Mouse (Mus musculus) common myeloid progenitor, adult 5-6 weeks (primary cell): ENCODE measurements at regions not wholly inside any gene's neighbourhood (a gene's known extent, or its start where the extent isn't known, plus 50 kb on each side); places are given as distances from the start of the nearest gene placed in this dataset.

Experiments used
- ATAC-seq: replicated peaks from 2 replicates; pipeline ENCODE4 v1.8.0; 2016; ENCODE audit warnings: low read depth, mild to moderate bottlenecking, moderate TSS enrichment, inconsistent platforms; ENCODE audit not compliant: poor library complexity, severe bottlenecking

DNA sequence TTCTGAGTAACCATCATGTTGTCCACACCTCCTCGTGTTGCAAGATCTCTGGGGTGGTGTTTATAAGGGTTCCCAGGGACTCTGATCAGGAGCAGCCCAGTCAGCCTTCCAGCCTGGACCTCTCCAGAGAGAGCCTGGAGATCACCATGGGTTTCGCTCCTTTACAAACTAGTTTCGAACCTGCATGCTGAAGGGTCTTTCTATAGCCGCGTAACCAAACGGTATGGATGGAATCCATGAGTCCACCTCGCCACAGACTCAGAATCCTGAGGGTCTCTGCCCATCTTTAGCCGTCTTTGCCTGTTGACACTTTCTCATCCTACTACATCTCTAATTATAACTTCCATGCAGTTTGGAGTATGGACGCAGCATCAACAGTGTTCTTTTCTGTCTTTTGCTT, 206.0 kb upstream of the Spred2 start:
- no peak for ATAC-seq

DNA sequence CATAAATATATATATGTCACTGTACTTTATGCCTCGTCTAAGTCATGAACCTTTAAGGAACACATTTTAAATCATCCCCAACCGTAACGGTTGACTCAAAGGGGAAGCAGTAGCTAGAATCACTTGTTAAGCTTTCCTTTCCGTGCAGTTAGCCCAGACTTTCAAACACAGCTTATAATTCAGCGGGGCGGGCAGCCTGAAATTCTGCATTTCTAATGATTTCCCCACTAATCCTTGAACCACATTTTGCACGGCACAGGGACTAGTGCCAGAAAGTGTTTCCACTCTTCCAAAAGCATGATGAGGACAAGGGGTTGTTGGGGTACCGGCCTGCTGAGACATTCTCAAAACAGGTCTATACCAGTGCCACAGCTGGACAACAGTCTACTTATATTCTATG, 195.1 kb upstream of the Spred2 start:
- no peak for ATAC-seq

DNA sequence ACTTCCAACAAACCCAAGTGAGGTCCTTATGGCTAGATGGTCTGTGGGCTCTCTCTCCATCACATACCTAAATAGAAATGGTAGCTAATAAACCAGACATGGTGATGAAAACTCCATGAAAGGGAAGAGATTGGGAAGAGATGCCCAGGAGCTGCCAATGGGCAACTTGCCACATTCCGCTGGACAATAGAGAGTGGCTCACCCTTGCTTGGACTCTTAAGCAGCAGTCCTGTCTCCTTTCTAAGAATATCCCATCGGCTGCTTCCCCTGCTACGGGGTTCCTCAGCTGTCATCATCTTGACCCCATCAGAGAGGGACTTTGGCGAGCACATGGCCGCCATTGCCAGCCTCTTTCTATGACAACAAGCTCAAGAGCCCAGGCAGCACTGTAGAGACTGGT, 193.4 kb upstream of the Spred2 start:
- ATAC-seq, result no peak

DNA sequence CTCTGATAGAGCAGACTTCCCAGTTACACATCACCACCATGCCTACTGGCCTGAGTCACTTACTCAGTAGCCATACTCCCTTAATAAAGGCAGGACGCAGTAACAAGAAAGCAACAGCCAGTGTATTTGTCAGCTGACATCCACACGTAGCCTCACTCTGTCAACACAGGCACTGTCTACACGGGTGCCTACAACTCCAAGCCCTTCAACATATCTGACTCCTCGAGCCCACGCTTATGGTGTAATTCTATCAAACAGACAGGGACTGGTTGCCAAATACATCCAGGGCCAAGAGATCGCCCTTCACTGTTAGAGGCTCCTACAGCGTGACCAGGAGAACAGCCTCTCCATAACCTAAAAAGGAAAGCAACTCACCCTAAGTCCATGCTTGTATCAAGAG, 188.1 kb upstream of the Spred2 start:
- ATAC-seq, result no peak

DNA sequence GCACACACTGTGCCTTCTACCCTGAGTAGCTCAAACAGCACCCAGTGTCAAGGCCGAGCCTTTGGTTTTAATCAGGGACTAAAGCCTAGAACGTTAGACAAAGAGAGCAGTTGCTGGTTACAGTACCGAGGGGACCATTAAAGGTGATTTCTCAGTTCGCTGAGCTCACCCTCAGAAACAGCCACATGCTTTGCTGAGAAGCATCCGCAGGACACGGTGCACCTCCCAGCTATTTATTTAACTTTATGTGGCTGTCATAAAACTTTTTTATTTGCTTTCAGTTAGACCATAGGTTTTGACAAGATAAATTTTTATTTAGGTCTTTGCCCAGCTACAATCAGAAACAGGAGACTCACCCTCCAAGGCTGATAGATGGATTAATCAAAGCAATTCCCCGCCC, 187.2 kb upstream of the Spred2 start:
- ATAC-seq, result no peak

DNA sequence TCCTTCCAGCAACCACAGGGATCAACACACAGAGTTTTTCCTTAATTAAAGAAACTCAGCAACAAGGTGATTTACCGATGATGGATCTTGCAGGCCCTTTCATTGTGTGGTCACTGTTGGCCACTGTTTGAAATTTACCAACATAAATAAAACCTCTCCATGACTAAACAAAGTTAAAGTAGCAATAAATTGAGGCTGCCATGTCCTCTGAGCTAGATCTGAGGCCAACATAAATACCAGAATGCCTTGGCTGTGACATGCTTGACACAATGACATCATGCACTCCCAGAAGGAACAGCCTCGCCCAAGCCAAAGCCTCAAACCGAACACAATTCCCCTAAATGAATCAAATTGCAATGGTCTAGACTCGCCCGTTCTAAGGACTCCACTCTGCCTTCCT, 186.8 kb upstream of the Spred2 start:
- no peak for ATAC-seq

DNA sequence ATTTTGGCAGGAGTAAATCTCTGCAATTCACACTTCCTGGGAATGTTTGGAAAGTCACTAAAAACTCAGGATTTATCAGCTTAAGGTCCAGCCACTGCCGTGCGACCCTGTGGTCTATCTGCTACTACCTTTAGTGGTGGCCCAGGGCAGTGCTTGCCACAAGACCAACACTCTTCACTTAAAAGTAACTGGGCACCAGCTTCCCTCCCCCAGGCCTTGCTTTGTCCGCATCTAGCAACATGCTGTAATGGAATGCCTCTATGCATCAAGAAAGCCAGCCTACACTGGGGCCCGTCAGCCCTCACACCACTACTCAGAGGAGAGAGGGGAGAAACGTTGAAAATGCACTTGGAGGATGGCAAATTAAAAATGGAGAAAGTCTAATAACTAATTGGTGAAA, 186.4 kb upstream of the Spred2 start:
- ATAC-seq, result no peak

DNA sequence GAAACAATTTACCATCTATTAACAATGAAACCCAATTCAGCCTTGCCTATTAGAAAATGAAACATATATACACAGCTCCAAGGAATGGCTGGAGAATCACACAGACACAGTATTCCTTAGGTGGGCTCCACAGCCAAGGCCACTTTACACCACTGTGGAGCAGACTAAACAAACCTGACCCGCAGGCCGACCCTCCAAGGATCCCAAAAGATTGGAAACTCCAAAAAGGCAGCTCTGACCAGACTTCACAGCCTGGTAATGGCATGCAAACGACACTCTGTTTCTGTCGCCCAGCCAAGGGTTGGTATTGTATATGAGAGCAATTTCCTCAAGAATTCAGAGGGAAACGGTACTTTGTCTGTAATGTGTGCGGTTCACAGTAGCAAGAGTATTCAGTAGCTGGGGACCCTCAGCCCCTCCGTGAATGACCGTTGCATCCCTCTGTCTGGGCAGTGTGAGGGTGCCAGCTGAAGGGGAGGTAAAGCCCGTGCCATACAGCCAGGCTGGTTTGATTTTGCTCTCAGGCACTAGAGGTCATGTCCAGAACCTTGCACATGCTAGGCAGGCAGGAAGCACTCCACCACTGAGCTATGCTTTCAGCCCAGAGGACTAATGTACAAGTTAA, 184.5 kb upstream of the Spred2 start:
- ATAC-seq, result no peak

DNA sequence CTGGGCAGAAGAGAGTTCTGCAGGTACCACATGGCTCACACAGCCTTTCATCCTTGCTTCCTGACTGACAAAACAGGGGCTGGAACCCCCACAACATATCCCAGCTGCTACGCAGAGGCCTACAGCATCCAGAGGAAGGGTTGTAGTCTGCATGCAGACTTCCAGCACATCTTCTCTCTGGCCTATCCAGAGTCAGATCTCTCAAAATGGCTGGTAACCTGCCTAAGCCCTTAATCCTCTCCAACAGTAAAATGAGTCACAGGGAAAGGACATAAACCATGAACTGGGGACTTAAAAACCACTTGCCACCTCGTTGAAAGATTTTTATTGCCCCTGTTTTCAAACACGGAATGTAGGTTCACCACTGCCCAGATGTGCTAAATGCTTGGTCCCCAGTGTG, 183.6 kb upstream of the Spred2 start:
- no peak for ATAC-seq

DNA sequence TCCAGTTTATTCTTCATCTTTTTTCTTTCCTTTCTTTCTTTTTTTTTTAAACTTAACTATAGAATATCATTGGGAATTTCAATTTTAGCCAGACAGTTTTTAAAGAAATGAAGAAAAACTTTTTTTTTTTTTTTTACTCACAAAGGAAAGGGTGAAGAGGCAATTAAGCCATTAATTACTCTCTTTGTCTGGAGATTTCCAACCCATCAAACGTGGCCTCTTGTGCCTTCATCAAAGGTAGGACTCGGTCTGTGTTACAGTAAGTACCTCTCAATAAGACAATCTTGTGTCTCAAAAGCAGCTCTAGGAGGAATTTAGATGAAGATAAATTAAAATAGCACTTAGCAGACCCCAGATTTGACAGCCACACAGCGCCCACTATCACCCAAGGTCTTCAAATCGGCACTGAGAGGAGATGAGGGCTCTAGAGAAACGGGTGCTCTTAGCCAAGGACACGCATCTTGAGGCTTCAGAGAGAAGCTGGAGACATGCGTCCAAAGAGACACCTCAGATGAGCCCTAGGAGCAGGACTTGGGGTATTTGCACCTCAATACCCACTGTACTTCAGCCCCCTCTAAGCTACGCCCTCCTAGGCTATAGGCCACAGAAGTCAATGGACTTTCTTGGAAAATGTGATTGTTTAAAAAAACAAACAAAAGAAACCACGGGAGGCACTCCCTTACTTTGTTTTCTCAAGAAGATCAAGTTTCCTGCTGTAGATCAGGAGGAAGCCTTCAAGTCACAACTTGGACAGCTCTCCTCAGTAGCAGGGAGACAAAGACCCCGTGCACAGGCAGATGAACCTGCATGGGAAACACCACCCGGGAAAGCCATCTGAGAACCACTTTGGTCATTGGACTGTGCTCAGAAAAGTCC, 176.8 kb upstream of the Spred2 start:
- ATAC-seq, result no peak

DNA sequence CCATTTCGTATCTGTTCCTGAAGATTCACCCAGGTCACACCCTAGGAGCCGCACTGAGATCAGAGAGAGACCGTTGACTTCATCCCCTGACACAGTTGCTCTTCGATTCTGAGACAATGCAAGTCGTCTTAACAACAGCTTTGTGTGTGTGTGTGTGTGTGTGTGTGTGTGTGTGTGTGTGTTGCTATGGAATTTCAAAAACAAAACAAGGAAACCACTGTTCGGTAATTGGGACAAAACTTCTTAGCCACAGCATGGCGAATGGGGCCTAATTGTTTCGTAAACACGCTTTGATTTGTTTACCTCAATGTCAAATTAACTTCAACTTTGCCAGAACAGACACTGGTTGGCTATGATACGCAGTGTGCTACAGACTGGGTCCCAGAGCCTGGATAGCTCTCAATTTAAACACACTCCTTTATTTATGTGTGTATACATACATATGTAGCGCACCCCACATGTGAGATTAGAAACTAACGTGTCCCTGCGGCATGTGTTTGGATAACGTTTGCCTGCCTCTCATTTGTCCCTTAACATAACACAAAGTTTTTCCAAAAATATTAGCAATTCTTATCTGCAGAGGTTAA, 176.1 kb upstream of the Spred2 start:
- no peak for ATAC-seq

DNA sequence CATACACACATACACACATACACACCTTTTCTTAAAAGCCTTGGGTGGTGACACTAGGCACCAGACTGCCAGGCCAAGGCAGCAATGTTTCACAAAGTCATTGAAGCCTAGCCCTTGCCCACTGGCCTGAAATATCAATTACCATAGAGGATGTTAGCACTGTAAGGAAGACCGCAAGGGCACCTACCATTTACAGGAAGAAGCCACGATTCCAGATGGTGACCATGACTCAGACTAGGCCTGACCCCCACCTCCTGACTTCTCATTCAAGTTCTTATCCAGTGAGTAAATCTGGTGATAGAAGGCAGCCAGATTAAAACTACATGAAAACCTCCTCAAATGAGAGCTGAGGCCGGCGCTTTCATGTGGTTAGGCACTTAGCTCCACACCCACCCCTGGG, 165.3 kb upstream of the Spred2 start:
- no peak for ATAC-seq

DNA sequence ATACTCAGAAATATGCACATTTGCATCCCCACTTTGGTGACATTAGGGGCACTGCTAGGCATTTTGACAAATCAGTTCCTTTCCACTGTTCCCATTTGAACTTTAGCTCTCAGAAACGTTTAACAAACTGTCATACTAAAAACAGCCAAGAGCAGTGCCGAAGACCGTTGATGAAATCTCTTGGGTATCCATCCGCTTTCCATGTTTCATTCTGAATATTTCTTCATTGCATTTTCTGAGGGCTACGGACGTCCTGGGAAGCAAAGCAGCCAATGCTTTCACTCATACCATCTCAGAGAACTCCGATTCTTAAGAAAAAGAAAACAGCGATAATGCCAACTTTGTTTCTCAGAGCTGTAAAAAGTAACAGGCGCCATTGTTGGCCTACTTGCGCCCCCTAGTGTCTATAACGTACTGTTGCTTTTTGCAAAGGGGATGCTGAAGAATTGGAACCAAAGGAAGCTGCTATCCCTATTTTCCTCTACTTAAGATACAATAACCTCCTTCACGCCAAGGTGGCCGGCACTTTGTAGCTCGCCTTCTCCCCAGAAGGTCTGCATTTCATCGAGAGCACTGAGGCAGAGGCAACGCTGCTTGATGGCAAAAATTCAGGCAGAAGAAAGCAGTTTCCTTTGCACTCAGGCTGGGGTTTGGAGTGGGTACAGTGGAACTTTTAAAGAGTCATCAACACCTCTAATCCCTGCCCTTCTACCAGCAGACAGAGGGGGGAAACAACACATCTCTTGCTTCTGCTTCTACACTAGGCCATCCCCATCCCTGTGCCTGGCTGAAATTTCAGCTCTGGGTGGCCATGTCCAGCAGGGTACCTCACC, 163.1 kb upstream of the Spred2 start:
- peak; percentile 74 for ATAC-seq

DNA sequence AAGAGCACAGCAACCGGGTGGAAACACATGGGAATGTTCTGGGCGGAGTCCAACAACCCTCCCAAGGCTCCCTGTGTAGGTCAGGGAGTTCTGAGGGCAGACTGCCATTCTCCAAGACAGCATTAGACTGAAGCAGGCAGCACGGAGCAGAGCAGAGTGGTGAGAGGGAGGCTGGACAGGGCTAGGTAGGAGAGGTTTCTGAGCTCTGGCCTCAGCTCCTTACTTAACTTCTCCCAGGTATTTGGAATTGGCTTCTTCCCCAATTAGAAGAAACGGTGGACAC, 162.5 kb upstream of the Spred2 start:
- ATAC-seq, result no peak

DNA sequence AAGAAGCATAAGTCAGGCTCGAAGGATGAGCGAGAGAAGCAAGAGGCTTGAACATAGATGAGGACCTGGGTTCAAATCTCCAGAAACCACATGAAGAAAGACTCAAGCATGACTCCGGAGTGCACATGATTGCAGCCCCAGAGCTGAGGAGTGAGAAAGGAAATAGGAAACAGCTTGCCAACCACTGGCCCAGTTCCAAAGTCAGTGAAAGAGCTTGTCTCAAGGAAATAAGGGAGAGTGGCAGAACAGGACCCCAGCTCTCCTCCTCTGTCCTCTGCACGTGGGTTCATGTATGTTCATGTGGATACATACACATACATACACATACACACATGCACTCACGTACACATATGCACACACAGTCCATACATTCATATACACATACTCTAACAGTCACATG, 156.9 kb upstream of the Spred2 start:
- no peak for ATAC-seq

DNA sequence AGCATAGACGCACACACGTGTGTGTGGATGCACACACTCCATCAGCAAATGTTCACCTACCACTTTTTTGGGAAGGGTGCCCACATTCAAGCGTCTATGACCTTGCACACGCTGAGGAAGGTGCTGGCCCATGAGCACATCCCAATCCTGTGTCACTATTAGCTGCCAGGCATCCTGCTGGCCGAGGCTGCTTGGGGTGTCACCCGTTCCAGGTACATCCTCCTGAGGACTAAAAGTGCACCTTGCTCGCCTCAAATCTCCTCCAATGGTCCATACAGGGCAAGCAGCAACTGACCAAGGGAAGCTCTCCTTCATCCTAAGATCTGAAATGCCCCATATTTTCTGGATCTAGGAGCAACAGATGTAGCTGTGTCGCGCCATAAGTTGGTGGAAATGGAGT, 156.3 kb upstream of the Spred2 start:
- ATAC-seq, result no peak

DNA sequence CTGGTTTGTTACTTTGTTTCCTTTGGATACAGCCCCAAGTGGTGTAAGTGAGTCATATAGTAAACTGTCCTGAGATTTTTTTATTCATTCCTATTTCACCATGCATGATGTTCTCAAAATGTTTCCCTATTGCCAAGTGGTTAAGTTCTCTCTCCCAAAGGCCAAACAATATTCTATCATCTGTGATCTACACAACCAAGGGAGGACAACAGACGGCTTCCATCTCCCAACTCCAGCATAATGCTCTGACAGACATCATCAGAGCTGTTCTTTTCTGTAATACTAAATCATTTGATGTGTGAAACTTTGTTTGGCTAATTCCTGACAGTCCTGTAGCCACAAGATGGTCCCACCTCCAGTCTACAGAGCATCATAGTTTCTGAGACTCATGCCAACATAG, 155.2 kb upstream of the Spred2 start:
- ATAC-seq, result no peak

DNA sequence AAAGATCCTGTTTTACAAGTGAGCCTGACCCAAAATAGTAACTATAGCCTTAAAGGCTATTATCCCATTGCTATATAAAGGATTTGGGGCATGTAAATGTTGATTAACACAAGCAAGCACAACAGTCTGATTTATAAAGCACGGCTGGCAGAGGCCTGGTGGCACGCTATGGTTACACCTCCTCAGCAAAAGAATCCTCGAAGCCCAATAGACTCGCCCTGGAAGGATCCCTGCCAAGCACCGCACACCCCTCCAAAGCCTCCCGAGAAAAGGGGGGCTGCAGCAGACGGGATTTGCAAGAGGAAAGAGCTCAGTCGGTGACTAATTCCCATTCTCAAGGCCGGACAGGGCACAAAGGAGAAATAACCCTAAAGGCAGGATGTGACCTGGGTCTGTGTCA, 150.2 kb upstream of the Spred2 start:
- no peak for ATAC-seq

DNA sequence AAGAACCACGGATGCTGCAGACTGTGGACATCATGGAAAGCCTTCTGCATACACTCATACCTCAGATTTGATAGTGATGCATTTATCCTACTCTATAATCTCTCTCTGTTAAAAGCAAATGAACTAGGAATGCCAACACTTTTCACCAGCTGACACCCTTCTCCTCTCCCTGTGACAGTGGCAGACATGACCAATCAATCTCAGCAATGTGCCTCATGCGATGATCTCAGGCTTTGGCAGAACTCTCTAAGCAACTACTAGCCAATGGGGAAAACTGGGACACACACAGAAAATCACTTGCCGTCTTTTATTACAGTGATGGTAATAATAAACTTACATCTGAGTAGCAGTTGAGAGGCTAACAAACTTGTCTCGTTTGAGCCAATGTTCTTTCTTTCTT, 148.4 kb upstream of the Spred2 start:
- ATAC-seq, result no peak

DNA sequence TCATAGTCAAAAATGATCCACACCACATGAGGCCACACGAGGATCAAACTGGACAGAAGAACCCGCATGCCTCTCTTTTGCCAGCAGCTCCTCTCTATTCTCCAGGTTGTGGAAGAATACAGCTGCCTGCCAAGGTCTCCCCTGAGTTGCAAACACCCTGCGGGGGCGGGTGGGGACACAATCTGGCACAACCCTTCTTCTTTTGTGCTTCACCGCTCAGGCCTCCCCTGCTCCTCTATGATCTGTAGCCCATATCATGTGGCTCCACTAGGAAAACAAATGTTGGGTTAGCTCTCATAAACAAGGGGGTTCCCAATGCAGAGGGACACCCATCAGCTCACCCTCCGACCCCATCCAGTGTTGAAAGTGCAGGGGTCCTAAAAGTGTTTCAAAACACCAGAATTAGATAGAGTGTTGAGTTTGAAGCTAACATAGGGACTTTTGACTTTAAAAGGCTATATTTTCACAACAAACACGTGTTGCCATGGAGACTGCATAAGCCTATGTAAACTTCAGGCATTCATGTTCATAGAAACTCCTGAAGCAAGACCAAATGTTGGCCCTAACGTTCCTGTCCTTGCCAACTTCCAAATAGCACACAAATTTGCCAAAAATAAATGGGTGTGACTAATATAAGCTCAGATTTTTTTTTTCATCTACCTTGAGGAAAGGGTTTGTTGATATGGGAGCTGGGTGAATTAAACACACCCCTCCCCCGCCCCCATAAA, 147.5 kb upstream of the Spred2 start:
- no peak for ATAC-seq
